Mouse (Mus musculus): ENCODE data around the gene Tmem214. TPM values are rescaled to one million over a fixed set of nuclear protein-coding genes. Genes with fewer than 3 reads are reported as not detected.

Gene Tmem214
- total RNA-seq, 2 experiments from 2014 or later: 67.5 to 80.3 TPM

DNA sequence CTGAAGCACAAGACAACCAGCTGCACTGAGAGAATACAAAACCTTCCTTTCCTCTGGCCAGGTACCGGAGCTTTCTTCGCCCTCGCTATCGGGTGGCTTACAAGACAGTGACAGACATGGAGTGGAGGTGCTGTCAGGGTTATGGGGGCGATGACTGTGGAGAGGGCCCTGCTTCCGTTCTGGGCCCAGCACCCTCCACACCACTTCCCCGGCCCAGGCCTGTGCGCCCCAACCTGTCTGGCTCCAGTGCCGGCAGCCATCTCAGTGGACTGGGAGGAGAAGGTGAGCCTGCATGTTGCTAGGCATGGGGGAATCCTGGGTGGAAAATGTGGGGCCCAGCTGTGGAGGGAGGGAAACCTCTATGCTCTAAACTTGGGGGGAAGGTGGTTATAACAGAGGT lies 47.6 kb downstream of the Tmem214 start:
- no peak for DNase-seq

DNA sequence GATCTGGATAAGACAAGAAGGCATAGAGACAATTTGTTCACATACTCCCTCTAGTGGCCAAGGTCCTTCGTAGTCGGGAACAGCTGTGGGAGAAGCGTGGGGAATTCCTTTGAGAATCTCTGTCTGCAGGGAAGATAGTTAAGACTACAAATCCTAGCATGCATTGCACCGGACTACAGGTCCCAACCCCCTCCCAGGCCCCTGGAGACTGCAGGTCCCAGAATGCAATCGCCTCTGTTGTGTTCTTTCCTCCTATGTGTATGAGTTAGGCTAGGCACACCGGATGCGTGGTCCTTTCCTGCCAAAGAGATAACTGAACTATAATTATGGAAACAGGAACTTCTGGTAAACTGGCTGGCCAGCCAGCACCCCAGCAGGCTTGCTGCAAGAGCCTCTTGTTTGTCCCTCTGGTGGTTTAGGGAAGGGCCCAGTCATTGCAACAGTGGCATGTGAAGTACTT lies 48.2 kb downstream of the Tmem214 start:
- peak; percentile 86 to 88 for DNase-seq

DNA sequence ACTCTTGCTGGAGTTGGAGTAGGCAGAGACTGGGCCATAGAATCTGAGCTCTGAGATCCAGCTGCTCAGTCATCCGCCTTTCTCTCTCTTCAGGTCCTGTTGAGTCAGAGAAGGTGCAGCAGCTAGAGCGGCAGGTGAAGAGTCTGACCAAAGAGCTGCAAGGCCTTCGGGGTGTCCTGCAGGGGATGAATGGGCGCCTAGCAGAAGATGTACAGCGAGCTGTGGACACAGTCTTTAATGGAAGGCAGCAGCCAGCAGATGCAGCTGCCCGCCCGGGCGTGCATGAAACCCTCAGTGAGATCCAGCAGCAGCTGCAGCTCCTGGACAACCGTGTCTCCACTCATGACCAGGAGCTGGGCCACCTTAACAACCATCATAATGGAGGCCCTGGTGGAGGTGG lies 49.0 kb downstream of the Tmem214 start:
- no peak for DNase-seq

DNA sequence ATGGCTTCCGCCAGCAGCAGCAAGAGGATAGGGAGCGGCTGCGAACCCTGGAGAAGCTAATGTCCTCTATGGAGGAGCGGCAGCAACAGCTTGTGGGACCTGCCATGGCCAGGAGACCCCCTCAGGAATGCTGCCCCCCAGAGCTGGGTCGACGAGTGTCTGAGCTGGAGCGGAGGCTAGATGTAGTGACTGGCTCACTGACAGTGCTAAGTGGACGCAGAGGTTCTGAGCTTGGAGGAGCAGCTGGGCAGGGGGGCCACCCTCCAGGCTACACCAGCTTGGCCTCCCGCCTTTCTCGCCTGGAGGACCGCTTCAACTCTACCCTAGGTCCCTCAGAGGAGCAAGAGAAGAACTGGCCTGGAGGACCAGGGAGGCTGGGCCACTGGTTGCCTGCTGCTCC lies 49.5 kb downstream of the Tmem214 start:
- no peak for DNase-seq

DNA sequence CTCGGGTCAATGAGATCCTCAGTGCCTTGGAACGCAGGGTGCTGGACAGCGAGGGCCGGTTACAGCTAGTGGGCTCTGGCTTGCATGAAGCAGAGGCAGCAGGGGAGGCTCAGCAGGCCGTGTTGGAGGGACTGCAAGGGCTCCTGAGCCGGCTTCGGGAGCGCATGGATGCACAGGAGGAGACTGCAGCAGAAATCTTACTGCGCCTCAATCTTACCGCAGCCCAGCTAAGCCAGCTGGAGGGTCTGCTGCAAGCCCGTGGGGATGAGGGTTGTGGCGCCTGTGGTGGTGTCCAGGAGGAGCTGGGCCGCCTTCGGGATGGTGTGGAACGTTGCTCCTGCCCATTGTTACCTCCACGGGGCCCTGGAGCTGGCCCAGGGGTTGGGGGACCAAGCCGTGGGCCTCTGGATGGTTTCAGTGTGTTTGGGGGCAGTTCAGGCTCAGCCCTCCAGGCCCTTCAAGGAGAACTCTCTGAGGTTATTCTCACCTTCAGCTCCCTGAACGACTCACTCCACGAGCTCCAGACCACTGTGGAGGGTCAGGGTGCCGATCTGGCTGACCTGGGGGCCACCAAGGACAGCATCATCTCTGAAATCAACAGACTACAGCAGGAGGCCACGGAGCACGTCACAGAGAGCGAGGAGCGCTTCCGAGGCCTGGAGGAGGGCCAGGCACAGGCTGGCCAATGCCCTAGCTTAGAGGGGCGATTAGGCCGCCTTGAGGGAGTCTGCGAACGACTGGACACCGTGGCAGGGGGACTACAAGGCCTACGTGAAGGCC lies 50.3 kb downstream of the Tmem214 start:
- DNase-seq: no peak

DNA sequence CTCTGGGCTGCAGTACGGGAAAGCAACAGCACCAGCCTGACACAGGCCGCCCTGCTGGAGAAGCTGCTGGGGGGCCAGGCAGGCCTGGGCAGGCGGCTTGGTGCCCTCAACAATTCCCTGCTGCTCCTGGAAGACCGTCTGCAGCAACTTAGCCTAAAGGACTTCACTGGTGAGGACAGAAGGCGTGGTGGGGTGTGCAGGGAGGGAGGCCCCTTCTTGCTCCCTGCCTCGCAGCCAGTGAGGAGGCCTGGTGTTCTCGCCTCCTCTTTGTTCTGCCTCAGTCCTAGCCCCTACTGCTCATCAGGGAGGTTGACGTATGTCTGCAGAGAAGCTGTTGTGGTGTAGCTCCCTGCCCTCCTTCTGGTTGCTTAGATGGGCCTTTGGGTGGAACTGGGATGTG lies 50.9 kb downstream of the Tmem214 start:
- DNase-seq: no peak

DNA sequence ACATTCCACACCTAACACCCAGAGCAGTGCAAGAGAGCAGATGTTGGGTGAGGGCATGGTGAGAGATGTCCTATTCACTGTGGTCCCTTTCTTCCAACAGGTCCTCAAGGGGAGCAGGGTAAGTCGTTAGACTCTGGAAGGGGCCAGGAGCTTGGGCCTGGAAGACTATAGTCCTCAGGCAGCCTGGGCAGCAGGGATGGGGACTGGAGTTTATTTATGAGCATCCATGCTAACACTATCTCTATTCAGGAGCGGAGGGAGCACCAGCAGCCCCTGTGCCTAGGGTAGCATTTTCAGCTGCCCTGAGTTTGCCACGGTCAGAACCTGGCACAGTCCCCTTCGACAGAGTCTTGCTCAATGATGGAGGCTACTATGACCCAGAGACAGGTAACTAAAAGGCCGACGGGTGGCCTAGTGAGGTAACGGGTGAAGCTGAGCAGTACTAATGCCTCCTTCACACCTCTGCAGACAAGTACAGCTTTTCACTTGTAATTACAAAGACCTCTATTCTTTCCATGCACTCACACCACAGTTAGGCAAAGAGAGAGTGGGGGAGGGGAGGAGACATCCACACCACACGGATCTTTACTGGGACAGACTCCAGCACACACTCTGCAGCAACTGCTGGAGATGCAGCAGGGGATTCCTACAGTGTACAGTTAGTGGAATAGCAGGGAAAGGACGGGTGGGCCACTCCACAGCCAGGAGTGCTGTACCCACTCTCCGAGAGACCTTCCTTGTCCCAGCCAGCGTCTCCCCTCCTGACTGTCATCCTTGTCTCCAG lies 52.2 kb downstream of the Tmem214 start:
- no peak for DNase-seq

DNA sequence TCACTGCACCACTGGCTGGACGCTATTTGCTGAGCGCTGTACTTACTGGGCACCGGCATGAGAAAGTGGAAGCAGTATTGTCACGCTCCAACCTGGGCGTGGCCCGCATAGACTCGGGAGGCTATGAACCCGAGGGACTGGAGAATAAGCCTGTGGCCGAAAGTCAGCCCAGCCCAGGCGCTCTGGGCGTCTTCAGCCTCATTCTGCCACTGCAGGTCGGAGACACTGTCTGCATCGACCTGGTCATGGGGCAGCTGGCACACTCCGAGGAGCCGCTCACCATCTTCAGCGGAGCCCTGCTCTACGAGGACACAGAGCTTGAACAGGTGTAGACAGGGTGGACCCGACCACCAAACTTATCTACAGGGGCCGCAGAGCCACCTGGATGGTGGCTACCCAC lies 52.8 kb downstream of the Tmem214 start:
- no peak for DNase-seq

DNA sequence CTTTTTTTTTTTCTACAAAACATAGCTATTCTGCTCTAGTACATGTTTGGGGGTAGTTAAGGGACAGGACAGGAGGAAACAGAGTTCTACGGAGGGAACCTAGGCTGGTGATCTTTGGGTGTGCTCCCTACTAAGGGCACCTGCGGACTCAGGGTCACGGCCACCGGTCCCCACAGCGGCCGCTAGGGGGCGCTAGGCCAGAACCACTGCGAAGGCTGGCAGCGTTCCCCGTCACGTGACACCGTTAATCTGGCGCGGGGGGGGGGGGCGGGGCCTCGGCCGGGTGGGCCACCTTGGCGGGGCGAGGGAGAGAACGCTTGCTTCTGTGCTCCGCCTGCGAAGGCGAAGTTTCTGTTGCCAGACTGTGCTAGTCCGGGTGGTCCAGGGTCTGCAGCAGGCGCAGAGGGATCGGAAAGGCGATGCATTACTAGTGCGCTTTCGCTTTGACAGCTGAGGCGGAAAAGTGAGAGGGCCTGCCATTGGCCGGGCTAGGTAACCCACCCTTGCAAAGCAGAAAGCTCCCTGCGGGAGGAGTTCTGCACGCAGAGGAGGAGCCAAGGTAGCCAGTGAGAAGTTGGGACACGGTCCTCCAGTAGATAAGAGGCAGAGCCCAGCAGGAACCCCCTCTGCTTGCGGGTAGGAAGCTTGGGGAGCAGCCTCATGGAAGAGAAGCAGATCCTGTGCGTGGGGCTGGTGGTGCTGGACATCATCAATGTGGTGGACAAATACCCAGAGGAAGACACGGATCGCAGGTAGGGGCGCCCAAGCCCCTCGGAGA lies 53.6 kb downstream of the Tmem214 start, which contains the start of gene Khk:
Gene Khk, plus strand, starts transcription at position 176 of the 778 bp plus-strand sequence.
- peak; percentile 78 to 81 for DNase-seq

DNA sequence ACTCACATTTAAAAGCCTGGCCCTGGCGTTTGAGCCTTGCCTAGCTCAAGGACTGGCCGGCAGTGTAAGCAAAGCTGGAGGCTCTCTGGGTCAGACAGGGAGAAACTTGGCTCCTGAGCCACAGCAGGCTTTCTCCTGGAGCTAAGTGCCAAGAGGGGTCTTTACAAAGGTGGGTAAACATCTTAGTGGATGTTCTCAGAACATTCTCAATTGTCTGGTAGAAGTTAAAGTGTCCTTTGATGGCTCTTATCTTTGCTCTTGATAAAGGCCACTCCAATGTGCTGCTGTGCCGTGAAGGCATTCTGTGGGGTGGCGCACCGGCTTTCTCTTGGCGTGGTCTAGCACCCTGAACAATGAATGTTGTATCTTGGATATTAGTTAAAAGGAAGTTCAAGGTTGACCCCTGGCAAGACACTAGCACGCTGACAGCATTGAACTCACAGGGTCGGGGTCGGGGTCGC lies 54.8 kb downstream of the Tmem214 start:
- no peak for DNase-seq

DNA sequence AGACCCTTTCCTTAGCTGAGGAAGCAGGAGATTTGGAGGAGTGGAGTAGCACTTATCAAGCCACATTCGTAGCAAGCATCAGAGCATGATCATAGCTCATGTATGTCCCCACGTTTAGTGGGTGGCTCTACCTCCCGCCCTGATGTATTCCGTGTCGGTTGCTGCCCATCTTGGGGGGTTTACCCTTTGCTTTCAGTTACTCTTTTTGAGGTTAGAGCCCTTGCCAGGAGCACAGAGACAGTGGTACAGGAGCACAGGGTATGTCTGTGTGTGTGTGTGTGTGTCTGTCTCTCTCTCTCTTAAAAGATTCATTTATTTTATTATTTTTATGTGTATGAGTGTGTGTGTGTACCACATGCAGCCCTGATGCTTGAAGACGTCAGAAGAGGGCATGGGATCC lies 55.3 kb downstream of the Tmem214 start:
- no peak for DNase-seq

DNA sequence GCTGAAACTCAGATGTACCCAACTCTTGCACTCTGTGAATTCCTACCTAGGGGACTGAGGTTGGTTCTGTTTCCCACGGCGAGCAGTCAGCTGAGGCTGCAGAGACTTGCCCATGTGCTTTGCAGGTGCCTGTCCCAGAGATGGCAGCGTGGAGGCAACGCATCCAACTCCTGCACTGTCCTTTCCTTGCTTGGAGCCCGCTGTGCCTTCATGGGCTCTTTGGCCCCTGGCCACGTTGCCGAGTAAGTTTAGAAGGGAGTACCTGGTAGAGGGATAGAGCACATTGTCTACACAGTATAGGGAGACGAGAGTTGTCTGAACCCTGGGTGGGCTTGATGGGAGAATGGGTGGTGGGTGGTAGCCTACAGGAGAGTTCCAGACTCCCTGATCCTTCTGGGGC lies 56.8 kb downstream of the Tmem214 start:
- DNase-seq: no peak

DNA sequence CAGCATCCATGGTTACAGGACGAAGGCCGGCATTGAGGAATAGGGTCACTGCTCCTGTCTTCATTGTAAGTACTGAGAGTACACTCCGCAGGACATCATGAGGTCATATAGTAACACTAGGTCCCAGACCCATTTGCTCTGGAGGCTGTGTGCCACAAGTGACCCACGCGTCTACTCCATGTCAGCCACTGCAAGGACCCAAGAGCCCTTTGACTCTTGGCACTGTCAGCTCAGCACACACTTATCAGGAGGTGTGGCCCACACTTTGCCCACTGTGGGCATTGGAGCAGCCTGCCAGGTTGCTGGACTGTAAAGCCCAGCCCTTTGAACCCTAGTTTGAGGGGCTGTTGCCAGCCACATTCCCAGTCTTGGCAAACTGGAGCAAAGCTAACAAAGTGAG lies 57.4 kb downstream of the Tmem214 start:
- DNase-seq: no peak

DNA sequence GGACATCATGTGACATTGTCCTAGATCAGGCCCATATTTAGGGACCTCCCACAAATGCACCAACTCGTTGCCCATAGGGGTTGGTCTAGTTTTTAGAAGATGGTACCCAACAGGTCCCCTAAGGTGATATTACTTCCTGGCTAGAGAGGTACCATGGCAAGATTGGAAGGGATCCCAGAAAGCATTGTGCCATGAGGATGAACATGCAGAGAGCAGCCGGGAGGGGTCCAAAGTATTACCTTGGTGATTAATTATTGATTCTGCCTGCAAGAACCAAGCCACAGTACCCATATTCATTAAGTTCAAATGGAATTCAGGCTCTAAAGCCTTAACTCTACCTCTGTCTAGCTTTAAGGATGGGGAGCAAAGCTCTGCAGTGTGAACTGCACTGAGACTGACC lies 58.3 kb downstream of the Tmem214 start:
- DNase-seq: no peak

DNA sequence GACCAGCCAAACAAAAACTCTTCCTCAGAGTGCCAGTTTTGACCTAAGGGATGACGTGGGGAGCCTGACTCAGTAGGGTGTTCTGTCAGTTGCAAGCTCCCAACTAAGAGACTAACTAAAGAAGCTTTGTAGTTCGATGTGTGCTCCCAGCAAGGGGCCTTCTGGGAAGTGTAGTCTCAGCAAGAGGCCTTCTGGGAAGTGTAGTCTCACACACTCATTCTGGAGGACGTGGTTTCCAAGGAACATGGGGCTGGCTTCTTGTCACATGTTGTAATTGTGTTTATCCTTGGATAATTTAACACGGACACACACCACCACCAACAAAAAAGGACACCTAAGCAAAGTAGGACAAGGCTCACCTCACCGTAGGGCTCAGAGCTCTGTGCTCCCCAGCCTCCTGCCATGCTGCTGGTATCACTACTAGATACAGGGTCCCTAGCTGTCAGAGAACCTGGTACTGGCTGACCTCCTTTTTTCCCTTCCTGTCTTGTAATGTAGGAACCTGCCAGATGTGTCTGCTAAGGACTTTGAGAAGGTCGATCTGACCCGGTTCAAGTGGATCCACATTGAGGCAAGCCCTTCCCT lies 60.2 kb downstream of the Tmem214 start:
- DNase-seq: peak; percentile 44 to 47

Other genes starting within 250 kb of the Tmem214 start
- gene Slc35f6, start 220.1 kb upstream of the Tmem214 start, total RNA-seq (2021): 10 to 100 TPM; 34.2 to 35.3 TPM
- gene Cenpa, start 201.2 kb upstream of the Tmem214 start, total RNA-seq (2021): 1 to 10 TPM; 3.5 to 4.0 TPM
- 10 to 100 TPM; 35.6 to 40.2 TPM for gene Dpysl5, start 156.4 kb upstream of the Tmem214 start, total RNA-seq (2021)
- 100 to 1,000 TPM; 239 to 251 TPM for gene Mapre3, start 53.4 kb upstream of the Tmem214 start, total RNA-seq (2021)
- gene Agbl5, start 20.7 kb downstream of the Tmem214 start, total RNA-seq (2021): 10 to 100 TPM; 12.8 to 17.3 TPM
- 10 to 100 TPM; 97.4 to 99.4 TPM for gene Ost4, start 39.8 kb downstream of the Tmem214 start, total RNA-seq (2021)
- gene Emilin1, start 45.4 kb downstream of the Tmem214 start, total RNA-seq (2021): 1 to 10 TPM; 2.0 to 2.3 TPM
- 10 to 100 TPM; 10.1 to 13.6 TPM for gene Khk, start 53.4 kb downstream of the Tmem214 start, total RNA-seq (2021)
- 10 to 100 TPM; 16.5 to 16.7 TPM for gene Cgref1, start 77.6 kb downstream of the Tmem214 start, total RNA-seq (2021)
- 100 to 1,000 TPM; 115 to 137 TPM for gene Preb, start 92.3 kb downstream of the Tmem214 start, total RNA-seq (2021)
- gene Tcf23, start 100.7 kb downstream of the Tmem214 start, total RNA-seq (2021): under 1 TPM; 0.10 to 0.13 TPM
- 10 to 100 TPM; 73.7 to 77.5 TPM for gene Atraid, start 180.3 kb downstream of the Tmem214 start, total RNA-seq (2021)
- 10 to 100 TPM; 13.7 to 14.2 TPM for gene Slc5a6, start 180.9 kb downstream of the Tmem214 start, total RNA-seq (2021)
- 10 to 100 TPM; 22.3 to 25.5 TPM for gene Cad, start 186.8 kb downstream of the Tmem214 start, total RNA-seq (2021)
- not detected for gene Dnajc5g, start 238.3 kb downstream of the Tmem214 start, total RNA-seq (2021)
- gene Slc30a3, start 240.2 kb downstream of the Tmem214 start, total RNA-seq (2021): 10 to 100 TPM; 73.6 to 76.8 TPM
- not detected for gene Trim54, start 248.7 kb downstream of the Tmem214 start, total RNA-seq (2021)

Measured in layer of hippocampus, postnatal 36 days (tissue).